ENCODE assay signal across 34 mouse cellular contexts in genomic region chr6:55376511-55376910, GRCm38 (mm10). TPM values are rescaled to one million over a fixed set of nuclear protein-coding genes. Genes with fewer than 3 reads are reported as not detected.
A peak's percentile ranks its signal among the peaks of the same experiment; 100 is the strongest.
DNase-seq lines count a peak whose midpoint lies in the region; ATAC-seq and TF ChIP-seq lines count a peak whose summit lies in the region.
"Had no signal": no experiment of that assay in that cellular context is flagged by ENCODE, and none has a peak within 500 bp of the region (broad histone marks: within the 10 kb centered on the region; RNA-seq: fewer than 3 reads in every experiment).

No protein-coding gene starts in this region.

- H3K4me2 ChIP-seq in intestine, embryonic 16.5 days (ENCODE audit: low read depth, low read length), result no peak overlapping the region
- no peak overlapping the region for H3K4me2 ChIP-seq in intestine, embryonic 15.5 days (replicated peaks)
- H3K4me2 ChIP-seq: hindbrain, embryonic 13.5 days; kidney, embryonic 15.5 days; limb, embryonic 13.5 days; liver, embryonic 13.5 days; midbrain, embryonic 13.5 days; neural tube, embryonic 13.5 days had no signal

- H3K27ac ChIP-seq in gastrocnemius, adult 2 months, result no peak overlapping the region
- H3K27ac ChIP-seq in intestine, embryonic 16.5 days (ENCODE audit: low read length), result no peak overlapping the region
- H3K27ac ChIP-seq in intestine, embryonic 15.5 days, result no peak overlapping the region
- H3K27ac ChIP-seq: hindbrain, embryonic 13.5 days; kidney, embryonic 15.5 days; left cerebral cortex, adult 2 months; limb, embryonic 13.5 days; liver, embryonic 13.5 days; macrophage; midbrain, embryonic 13.5 days; neural tube, embryonic 13.5 days had no signal

- 0 out of 2 replicates have a peak, but pooled peaks have one; percentile 15 for ATAC-seq in intestine, embryonic 16.5 days
- ATAC-seq in intestine, embryonic 15.5 days, result no peak
- ATAC-seq: CD4-positive, CD25-positive, alpha-beta regulatory T cell, adult 4 months; forebrain, embryonic 14.5 days; midbrain, embryonic 13.5 days had no signal

- H3K27me3 ChIP-seq in intestine, embryonic 16.5 days (replicated peaks; ENCODE audit: control insufficient read depth, insufficient read depth, low read length), result no peaks in the 10 kb centered on the region
- H3K27me3 ChIP-seq in intestine, embryonic 15.5 days (replicated peaks), result no peaks in the 10 kb centered on the region
- H3K27me3 ChIP-seq: kidney, embryonic 15.5 days; limb, embryonic 13.5 days; midbrain, embryonic 13.5 days; neural tube, embryonic 13.5 days had no signal

- intact Hi-C loops in gastrocnemius, adult 2 months (cut with DNase I), result no loop called here

- H3K36me3 ChIP-seq in intestine, embryonic 16.5 days (ENCODE audit: control insufficient read depth, insufficient read depth, low read length), result no peaks in the 10 kb centered on the region
- no peaks in the 10 kb centered on the region for H3K36me3 ChIP-seq in intestine, embryonic 15.5 days
- H3K36me3 ChIP-seq: hindbrain, embryonic 13.5 days; kidney, embryonic 15.5 days; limb, embryonic 13.5 days; liver, embryonic 13.5 days; midbrain, embryonic 13.5 days; neural tube, embryonic 13.5 days had no signal

- H3K4me1 ChIP-seq in intestine, embryonic 16.5 days (ENCODE audit: control insufficient read depth, insufficient read depth, low read length), result peaks cover 8% of the 10 kb centered on the region; the same call in 1 of the 2 replicates
- H3K4me1 ChIP-seq in intestine, embryonic 15.5 days (replicated peaks), result 0 out of 2 replicates have a peak, but pooled peaks cover 4% of the 10 kb centered on the region
- H3K4me1 ChIP-seq: hindbrain, embryonic 13.5 days; kidney, embryonic 15.5 days; midbrain, embryonic 13.5 days; neural tube, embryonic 13.5 days had no signal

- WGBS in intestine, embryonic 16.5 days, result 67% methylated on average over 5 of the region's 5 CpGs
- 64% methylated on average over 5 of the region's 5 CpGs for WGBS in intestine, embryonic 15.5 days

- no peaks in the 10 kb centered on the region for H3K9me3 ChIP-seq in intestine, embryonic 16.5 days (ENCODE audit: control insufficient read depth, low read length)
- no peaks in the 10 kb centered on the region for H3K9me3 ChIP-seq in intestine, embryonic 15.5 days
- H3K9me3 ChIP-seq: hindbrain, embryonic 13.5 days; kidney, embryonic 15.5 days; limb, embryonic 13.5 days; liver, embryonic 13.5 days; midbrain, embryonic 13.5 days; neural tube, embryonic 13.5 days had no signal

- H3K4me3 ChIP-seq in gastrocnemius, adult 2 months, result no peak overlapping the region
- no peak overlapping the region for H3K4me3 ChIP-seq in intestine, embryonic 16.5 days (ENCODE audit: low read length)
- no peak overlapping the region for H3K4me3 ChIP-seq in intestine, embryonic 15.5 days (replicated peaks)
- H3K4me3 ChIP-seq: hindbrain, embryonic 13.5 days; kidney, embryonic 15.5 days; left cerebral cortex, adult 2 months; limb, embryonic 13.5 days; liver, embryonic 13.5 days; midbrain, embryonic 13.5 days; neural tube, embryonic 13.5 days had no signal

- H3K9ac ChIP-seq in intestine, embryonic 16.5 days (ENCODE audit: low read depth, low read length), result no peak overlapping the region
- no peak overlapping the region for H3K9ac ChIP-seq in intestine, embryonic 15.5 days
- H3K9ac ChIP-seq: hindbrain, embryonic 13.5 days; kidney, embryonic 15.5 days; limb, embryonic 13.5 days; liver, embryonic 13.5 days; midbrain, embryonic 13.5 days; neural tube, embryonic 13.5 days had no signal

- peak; percentile 29 for DNase-seq in gastrocnemius, adult 2 months
- no peak for DNase-seq in gastrocnemius, adult 8-10 months (ENCODE audit: low spot score in 2 of 2)
- peak; percentile 25 for DNase-seq in 3T3-L1 (ENCODE audit: low read depth, low spot score)
- DNase-seq in gastrocnemius, postnatal 25 days, result peak; percentile 28
- DNase-seq in embryo, embryonic 10 days (ENCODE audit: low spot score), result no peak
- DNase-seq: adrenal gland, adult 2 months; adrenal gland, postnatal 36 days; cerebellum, adult 2 months; cerebellum, postnatal 14 days; heart, postnatal 36 days; kidney, adult 18-20 months; kidney, postnatal 25 days; liver, embryonic 13.5 days; lung, adult 2 months had no signal

- no peak for TF ChIP-seq CTCF in gastrocnemius, adult 2 months (IDR thresholded peaks at IDR 0.05)

RNA-seq across cellular contexts. Expression of gene Ghrhr, which starts 0.4 kb away (rescaled TPM):
- not detected for total RNA-seq in gastrocnemius, adult 2 months (2021)
- not detected for total RNA-seq in gastrocnemius, adult 8-10 months (2022)
- 0.32 and 0.46 TPM in 2 replicates for polyA plus RNA-seq in intestine, embryonic 16.5 days (2015; fragmentation: Nextera tagmentation; extraction: Ambion mirVana)
- polyA plus RNA-seq in intestine, embryonic 15.5 days (2015; fragmentation: Nextera tagmentation; extraction: Ambion mirVana), result 0.23 and 0.34 TPM in 2 replicates
- total RNA-seq in gastrocnemius, postnatal 25 days (2021), result not detected
- total RNA-seq: adrenal gland, adult 2 months; adrenal gland, postnatal 36 days; heart, postnatal 36 days; layer of hippocampus, adult 18-20 months; layer of hippocampus, postnatal 14 days; left cerebral cortex, adult 2 months; left cerebral cortex, postnatal 25 days; megakaryocyte-erythroid progenitor cell, adult 5-6 weeks had no signal
- polyA plus RNA-seq: adrenal gland, adult 2 months; brain, embryonic 14.5 days; CD4-positive, CD25-positive, alpha-beta regulatory T cell, adult 4 months; cerebellum, adult 2 months; embryonic facial prominence, embryonic 11.5 days; forebrain, embryonic 14.5 days; heart, embryonic 16.5 days; hindbrain, embryonic 13.5 days; limb, embryonic 13.5 days; lung, adult 2 months; macrophage; midbrain, embryonic 13.5 days; neural tube, embryonic 13.5 days; stomach, embryonic 14.5 days; testis, adult 2 months had no signal

RNA-seq across cellular contexts. Expression of gene Aqp1, which starts 40.3 kb away (rescaled TPM):
- 100 to 1,000 TPM; 251 to 256 TPM for total RNA-seq in gastrocnemius, adult 2 months (2021)
- 100 to 1,000 TPM; 145 to 259 (median 191) TPM for total RNA-seq in gastrocnemius, adult 8-10 months (2022)
- 21.8 and 23.2 TPM in 2 replicates for polyA plus RNA-seq in intestine, embryonic 16.5 days (2015; fragmentation: Nextera tagmentation; extraction: Ambion mirVana)
- 16.4 and 20.0 TPM in 2 replicates for polyA plus RNA-seq in intestine, embryonic 15.5 days (2015; fragmentation: Nextera tagmentation; extraction: Ambion mirVana)
- total RNA-seq in gastrocnemius, postnatal 25 days (2021), result 100 to 1,000 TPM; 203 to 271 TPM
- polyA plus RNA-seq: CD4-positive, CD25-positive, alpha-beta regulatory T cell, adult 4 months; macrophage had no signal

Comparison
In these comparisons a context has a peak if more than half of its experiments do, and no peak if none do; other contexts are left out.
1. DNase-seq: peak in gastrocnemius, adult 2 months (single experiment), 3T3-L1 (single experiment) and gastrocnemius, postnatal 25 days (single experiment); none in gastrocnemius, adult 8-10 months (0 of 2) and embryo, embryonic 10 days (single experiment).